Mouse (Mus musculus) spleen, postnatal 36 days (tissue): Measurements from ENCODE around the gene Afap1l2.

Experiments
- DNase-seq, 2 experiments: peaks; one replicate each; pipeline ENCODE4 v3.0.0; 2022; ENCODE audit warnings: low spot score in 2 of 2, mixed read lengths in 1 of 2

Gene Afap1l2

GRCm38 (mm10) chr19:56887879-56888278 lies 120.1 kb downstream of the Afap1l2 start:
- no peak for DNase-seq

GRCm38 (mm10) chr19:56877364-56877763 lies 130.7 kb downstream of the Afap1l2 start:
- no peak for DNase-seq

- no peak for DNase-seq
These were observed 133.3 kb downstream of the Afap1l2 start for GRCm38 (mm10) chr19:56874601-56875315.

- no peak for DNase-seq
These were observed 134.0 kb downstream of the Afap1l2 start, which contains the start of gene Vwa2 for GRCm38 (mm10) chr19:56873816-56874600. TSS of gene Vwa2 (plus strand) at chr19:56874249.

- DNase-seq = no peak
These were observed 140.3 kb downstream of the Afap1l2 start for GRCm38 (mm10) chr19:56867701-56868100.
